Mouse (Mus musculus) liver, embryonic 14.5 days (tissue): ENCODE measurements around the gene Fbxo47.

Experiments used
- CTCF ChIP-seq: IDR thresholded peaks from 2 replicates; pipeline ENCODE4 v1.5.1; 2016; ENCODE audit warnings: antibody characterized with exemption, low read depth, control low read depth
- EP300 ChIP-seq: IDR thresholded peaks from 2 replicates; pipeline ENCODE4 v1.6.1; 2016; ENCODE audit warnings: antibody characterized with exemption, low read depth

DNA sequence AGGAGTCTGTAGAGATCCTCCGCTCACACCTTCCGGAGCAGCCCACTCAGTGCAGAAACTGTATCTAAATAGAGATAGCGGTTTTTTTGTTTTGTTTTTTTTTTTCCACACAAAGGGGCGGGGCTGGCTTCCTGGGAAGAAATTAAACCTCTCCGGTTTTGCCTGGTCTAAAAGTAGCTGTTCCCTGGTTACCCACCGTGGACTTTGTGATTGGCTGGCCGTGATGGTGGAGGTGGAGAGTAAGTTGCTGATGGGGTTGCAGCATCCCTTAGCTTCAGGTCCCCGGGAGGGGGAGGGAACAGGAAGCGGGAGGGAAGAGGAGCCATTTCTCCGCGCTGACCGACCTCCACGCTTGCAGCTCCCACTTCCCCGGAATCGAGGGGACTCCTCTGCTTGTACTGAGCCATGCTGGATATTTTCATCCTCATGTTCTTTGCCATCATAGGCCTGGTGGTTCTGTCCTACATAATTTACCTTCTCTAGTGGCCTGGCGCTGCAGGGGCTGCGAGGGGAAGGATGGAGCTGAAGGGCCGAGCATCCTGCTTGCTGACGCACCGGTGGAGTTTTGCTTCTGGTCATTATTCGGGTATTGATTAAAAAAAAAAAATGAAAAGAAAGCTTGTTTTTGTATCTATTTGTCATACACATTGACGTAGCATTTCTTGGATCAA, 42.8 kb downstream of the Fbxo47 start:
- TF ChIP-seq CTCF (no peak), EP300 (no peak)
